Mouse (Mus musculus) left cerebral cortex, postnatal 14 days (tissue): ENCODE data around the gene Dyrk1a. TPM values are rescaled to one million over a fixed set of nuclear protein-coding genes. Genes with fewer than 3 reads are reported as not detected.
"Not testable (repeated sequence)": the region's sequence is repeated elsewhere in the genome, so short reads cannot be mapped to it uniquely, and the experiment has no call there.

Experiments used
- DNase-seq, 2 experiments: peaks; one replicate each; pipeline ENCODE4 v3.0.0; 2021 to 2022; ENCODE audit warnings: low spot score in 2 of 2, mixed read lengths in 1 of 2
- intact Hi-C: fragments of 180-260 bp; cut with DNase I; formaldehyde crosslinking; loops from one replicate; pipeline ENCODE4 v1.15.1; 2025
- total RNA-seq, 2 experiments: library from RNA; stranded (reverse); gene quantifications; 2 replicates each; pipeline ENCODE4 v1.2.3; 2021

The Dyrk1a gene
- total RNA-seq, 2 experiments from 2014 or later: 87.3 to 91.2 TPM

- intact Hi-C loops: no loop called here
- DNase-seq: no peak
These were observed 101.5 kb downstream of the Dyrk1a start for GRCm38 (mm10) chr16:94671313-94671712.

GRCm38 (mm10) chr16:94680924-94681323, 111.1 kb downstream of the Dyrk1a start:
- intact Hi-C loops: no loop called here

GRCm38 (mm10) chr16:94681760-94682159, 112.0 kb downstream of the Dyrk1a start:
- intact Hi-C loops: no loop called here

More at GRCm38 (mm10) chr16:94680924-94681323, 111.1 kb downstream of the Dyrk1a start:
- no peak for DNase-seq

DNA sequence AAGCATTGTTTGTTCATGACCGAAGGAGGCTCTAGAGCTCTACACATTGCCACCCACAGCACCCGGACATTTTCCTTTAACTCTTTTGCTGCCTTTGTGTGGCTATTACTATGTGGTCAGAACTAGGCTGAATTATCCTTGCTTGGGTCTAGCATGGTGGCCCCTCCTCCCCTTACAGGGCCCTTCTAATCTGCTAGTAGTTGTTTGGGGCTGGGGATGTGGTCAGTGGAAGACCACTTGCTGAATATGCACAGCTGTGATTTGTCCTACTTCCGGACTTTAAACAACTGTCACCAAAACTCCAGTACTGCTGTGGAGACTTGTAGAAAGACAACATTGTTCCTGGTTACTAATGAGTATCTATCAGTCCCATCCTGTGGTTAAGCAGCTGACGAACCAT, 114.2 kb downstream of the Dyrk1a start:
- intact Hi-C loops: no loop called here
- DNase-seq: no peak

More at GRCm38 (mm10) chr16:94681760-94682159, 112.0 kb downstream of the Dyrk1a start:
- DNase-seq: no peak

GRCm38 (mm10) chr16:94693687-94694305, 124.0 kb downstream of the Dyrk1a start:
- DNase-seq: no peak

GRCm38 (mm10) chr16:94697553-94697952, 127.7 kb downstream of the Dyrk1a start:
- no peak for DNase-seq
- intact Hi-C loops: no loop called here

More at GRCm38 (mm10) chr16:94693687-94694305, 124.0 kb downstream of the Dyrk1a start:
- intact Hi-C loops: no loop called here

- DNase-seq, intact Hi-C loops: not testable (repeated sequence)
These were observed 128.4 kb downstream of the Dyrk1a start for GRCm38 (mm10) chr16:94698234-94698633.

GRCm38 (mm10) chr16:94701141-94701540, 131.3 kb downstream of the Dyrk1a start:
- DNase-seq: no peak
- intact Hi-C loops: no loop called here

- intact Hi-C loops: no loop called here
These were observed 132.2 kb downstream of the Dyrk1a start for GRCm38 (mm10) chr16:94701971-94702370.

DNA sequence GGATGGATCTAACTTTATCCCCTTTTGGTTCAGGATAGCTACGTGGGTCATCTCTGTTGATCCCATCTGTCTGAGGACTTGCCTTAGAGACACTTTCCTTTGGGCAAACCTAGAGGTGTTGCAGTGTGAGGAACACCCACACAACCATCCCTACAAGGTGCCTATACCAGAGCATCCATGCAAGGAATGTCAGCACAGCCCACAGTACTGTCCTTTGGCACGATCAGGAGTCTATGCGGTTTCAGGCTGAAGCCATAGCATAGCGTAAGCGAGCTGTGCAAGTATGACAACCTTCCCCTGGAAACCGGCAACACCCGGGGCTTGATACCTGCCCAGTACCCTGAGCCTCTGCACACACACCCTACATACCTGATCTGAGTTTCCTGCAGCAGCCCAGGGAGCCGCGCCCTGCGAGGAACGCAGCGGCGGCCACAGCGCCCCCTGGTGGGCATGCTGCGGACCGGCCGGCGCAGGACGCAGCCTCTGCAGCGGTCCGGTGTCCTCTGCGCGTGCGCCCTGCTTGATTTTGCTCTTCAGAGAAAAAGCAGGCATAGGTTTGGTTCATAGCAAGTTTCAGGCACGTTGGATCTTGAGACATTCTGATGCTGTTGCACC, 143.8 kb downstream of the Dyrk1a start:
- peak; percentile 82 to 87 for DNase-seq
- intact Hi-C loops: loop anchor here (10.0 kb wide), 1 partner anchor 139 kb away; the partner anchor contains the start of gene Dyrk1a

More at GRCm38 (mm10) chr16:94701971-94702370, 132.2 kb downstream of the Dyrk1a start:
- DNase-seq: no peak

- intact Hi-C loops: loop anchor here (10.0 kb wide), 1 partner anchor 140 kb away; the partner anchor contains the start of gene Dyrk1a
These were observed 144.7 kb downstream of the Dyrk1a start for GRCm38 (mm10) chr16:94714483-94714882.

DNA sequence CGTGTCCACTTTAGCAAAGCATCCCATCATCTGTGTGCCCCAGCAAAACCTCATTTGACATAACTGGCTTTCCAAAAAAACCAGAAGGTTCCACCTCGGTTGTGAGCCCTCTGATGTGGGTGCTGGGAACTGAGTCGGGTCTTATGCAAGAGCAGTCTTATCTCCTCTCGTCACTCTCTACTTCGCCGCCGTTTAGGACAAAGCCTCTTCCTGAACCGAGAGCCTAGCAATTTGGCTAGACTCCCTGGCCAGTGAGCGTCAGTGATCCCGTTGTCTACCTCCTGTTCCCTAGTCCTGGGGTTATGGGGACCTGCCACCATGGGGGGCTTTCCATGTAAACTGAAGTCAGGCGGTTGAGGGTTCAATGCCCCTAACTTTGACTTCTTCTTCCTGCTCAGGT, 147.2 kb downstream of the Dyrk1a start:
- intact Hi-C loops: loop anchor here (10.0 kb wide), 1 partner anchor 142 kb away; the partner anchor contains the start of gene Dyrk1a
- no peak for DNase-seq

More at GRCm38 (mm10) chr16:94714483-94714882, 144.7 kb downstream of the Dyrk1a start:
- no peak for DNase-seq

DNA sequence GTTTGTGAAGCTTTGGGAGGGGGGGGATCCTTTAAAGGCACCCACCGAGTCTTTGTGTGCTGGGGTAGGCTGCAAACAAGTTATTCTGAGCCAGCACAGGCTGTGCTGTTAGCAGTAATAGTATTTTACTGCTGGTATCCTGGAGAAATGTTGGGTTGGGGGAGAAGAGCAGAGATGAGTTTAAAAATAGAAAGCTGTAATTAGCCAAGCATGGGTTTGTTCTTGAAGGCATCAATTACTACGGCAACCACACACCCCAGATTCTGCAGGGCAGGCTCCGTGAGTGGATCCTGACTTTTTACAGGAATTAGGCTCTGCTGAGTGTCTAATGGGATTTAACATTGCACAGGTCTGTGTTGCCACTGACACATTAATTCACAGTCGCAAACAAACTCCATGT, 149.1 kb downstream of the Dyrk1a start:
- peak in 1 of 2 experiments; percentile 78 for DNase-seq

DNA sequence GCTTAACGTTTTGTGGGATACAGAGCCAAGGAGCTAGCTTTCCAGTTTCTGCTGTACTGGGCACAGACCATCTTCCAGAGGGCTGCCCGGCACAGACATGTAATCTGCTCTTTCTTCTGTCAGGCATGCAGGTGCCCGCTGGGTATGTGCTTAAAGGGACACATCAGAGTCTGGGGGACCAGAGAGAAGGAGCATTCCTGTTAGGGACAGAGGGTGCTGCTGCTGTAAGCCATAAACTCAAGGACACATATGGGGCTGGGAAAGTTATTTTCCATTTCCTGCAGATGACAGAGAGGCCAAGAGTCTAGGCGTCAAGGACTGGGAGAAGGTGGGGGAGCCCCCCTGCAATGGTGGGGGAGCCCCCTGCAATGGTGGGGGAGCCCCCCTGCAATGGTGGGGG, 149.7 kb downstream of the Dyrk1a start:
- intact Hi-C loops: loop anchor here (10.0 kb wide), 1 partner anchor 145 kb away; the partner anchor contains the start of gene Dyrk1a
- DNase-seq: no peak

More for the DNA sequence above, 149.1 kb downstream of the Dyrk1a start:
- intact Hi-C loops: loop anchor here (10.0 kb wide), 1 partner anchor 144 kb away; the partner anchor contains the start of gene Dyrk1a

DNA sequence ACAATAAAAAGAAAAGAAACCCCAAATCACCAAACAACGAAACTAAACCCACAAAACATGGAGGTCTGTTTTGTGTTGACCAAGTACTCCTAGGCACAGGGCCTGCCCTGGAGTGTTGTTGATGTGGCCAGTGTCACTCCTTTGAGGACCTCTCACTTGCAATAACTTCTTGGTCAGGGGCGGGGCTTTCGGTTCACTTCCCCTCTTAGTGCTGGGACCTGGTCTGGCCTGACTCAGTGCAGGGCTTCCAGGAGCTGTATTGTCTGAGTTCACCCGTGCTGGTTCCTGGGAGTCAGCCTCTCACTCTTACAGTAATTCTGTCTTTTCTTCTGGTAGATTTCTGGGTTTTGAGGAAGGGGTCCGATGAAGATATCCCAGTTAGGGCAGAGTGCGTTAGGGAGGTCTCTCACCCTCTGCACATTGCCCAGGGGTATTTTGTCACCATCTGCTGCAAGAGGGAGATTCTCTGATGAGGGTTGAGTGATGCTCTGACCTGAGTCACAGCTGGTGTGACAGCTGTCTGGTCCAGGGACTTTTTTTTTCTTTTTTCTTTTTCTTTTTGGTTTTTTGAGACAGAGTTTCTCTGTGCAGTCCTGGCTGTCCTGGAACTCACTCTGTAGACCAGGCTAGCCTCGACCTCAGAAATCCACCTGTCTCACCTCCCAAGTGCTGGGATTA, 150.8 kb downstream of the Dyrk1a start:
- DNase-seq: no peak
- intact Hi-C loops: loop anchor here (10.0 kb wide), 1 partner anchor 274 kb away; the partner anchor contains the start of gene Kcnj6

DNA sequence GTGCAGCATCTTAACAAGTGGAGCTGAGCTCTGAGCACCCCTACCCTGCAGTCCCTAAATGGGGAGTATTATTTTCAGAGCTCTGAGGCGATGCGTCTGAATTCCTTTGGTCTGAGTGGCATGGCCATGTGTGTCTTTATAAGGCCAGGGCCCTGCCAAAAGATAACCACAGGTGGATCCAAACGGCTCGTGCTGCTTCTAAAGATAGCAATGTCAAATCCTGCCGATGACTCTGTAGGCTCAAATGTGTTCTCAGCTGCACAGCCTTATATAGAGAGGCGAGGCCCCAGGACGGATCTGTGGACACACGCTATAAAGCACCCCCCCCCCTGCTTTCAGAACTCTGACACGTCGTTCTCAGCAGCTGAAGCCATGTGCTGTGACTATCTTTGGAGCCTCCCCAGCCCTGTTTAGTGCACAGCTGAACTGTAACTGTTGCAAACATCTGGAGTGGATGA, 151.8 kb downstream of the Dyrk1a start:
- intact Hi-C loops: loop anchor here (10.0 kb wide), 1 partner anchor 273 kb away; the partner anchor contains the start of gene Kcnj6
- DNase-seq: no peak

- DNase-seq: no peak
- intact Hi-C loops: loop anchor here (10.0 kb wide), 1 partner anchor 272 kb away; the partner anchor contains the start of gene Kcnj6
These were observed 153.1 kb downstream of the Dyrk1a start for GRCm38 (mm10) chr16:94722936-94723335.

GRCm38 (mm10) chr16:94724061-94724596, 154.3 kb downstream of the Dyrk1a start:
- peak; percentile 88 to 94 for DNase-seq
- intact Hi-C loops: loop anchor here (10.0 kb wide), 1 partner anchor 271 kb away; the partner anchor contains the start of gene Kcnj6

- DNase-seq: peak; percentile 67 to 78
- intact Hi-C loops: loop anchor here (10.0 kb wide), 1 partner anchor 270 kb away; the partner anchor contains the start of gene Kcnj6
These were observed 155.0 kb downstream of the Dyrk1a start for GRCm38 (mm10) chr16:94724747-94725211.
